Mouse (Mus musculus): ENCODE results near the gene Itih2.

Itih2 gene

DNA sequence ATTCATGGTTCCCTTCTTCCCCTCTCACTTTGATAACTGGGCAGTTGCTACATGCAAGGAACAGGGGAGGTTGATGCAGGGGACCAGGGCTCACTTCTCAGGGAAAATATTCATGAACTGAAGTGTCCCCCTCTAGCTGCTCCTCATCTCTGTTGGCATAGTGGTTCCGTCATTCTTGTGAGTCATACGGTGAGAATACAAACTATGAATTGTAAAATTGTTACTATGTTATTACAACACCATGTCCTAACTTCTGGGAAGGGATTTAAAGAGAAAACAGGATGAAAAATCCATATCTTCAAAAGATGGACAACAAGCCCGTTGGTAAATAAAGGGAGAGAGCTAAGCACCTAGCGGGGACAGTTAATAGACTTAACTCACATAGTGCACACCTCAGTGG, at the start of gene Itih2:
Itih2 (minus strand) TSS at position 101 of the 400 bp plus-strand sequence.
- DNase-seq (ENCODE audit: low read depth, low spot score) = no peak

GRCm38 (mm10) chr2:10169991-10170390, 38.8 kb upstream of the Itih2 start:
- DNase-seq (ENCODE audit: low read depth, low spot score) = no peak

- no peak for DNase-seq (ENCODE audit: low read depth, low spot score)
Measured at GRCm38 (mm10) chr2:10168016-10168415, 36.8 kb upstream of the Itih2 start.

GRCm38 (mm10) chr2:10167283-10167682, 36.1 kb upstream of the Itih2 start:
- DNase-seq (ENCODE audit: low read depth, low spot score) = no peak

GRCm38 (mm10) chr2:10166635-10167034, 35.4 kb upstream of the Itih2 start:
- no peak for DNase-seq (ENCODE audit: low read depth, low spot score)

DNA sequence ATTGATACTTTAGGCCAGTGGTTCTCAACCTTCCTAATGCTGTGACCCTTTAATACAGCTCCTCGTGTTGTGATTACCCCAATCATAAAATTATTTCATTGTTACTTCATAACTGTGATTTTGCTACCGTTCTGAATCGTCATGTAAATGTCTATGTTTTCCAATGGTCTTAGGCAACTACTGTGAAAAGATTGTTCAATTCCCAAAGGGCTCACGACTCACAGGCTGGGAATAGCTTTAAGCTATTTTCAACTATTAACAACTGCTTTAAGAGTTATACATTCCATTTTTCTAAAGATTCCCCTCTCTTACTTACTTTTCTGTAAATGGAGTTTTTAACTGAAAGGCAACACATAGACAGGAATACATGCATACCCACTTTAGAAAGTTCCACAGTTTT, 30.8 kb upstream of the Itih2 start:
- DNase-seq (ENCODE audit: low read depth, low spot score) = no peak

DNA sequence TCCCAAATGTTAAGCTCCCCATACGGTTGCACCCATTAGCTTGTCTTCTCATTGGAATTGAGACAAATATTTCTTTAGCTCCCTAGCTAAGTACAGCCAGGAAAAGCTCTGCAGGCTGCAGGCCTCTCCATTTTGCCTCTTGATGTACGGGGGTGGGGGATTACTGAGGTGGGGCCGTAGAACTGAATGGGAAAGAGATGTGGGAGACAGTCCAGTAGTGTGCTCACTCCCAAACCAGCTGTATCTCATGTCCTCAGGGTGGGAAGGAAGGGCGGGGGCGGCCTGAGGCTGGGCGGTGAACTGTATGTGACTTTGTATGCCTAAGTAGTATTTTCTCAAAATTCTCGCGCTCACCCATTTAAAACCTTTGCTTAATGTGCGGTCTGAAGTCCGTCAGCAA, 26.0 kb upstream of the Itih2 start:
- DNase-seq (ENCODE audit: low read depth, low spot score) = no peak

GRCm38 (mm10) chr2:10153201-10154075, 22.2 kb upstream of the Itih2 start, which contains the start of gene Itih5:
Gene Itih5, plus strand, starts transcription at chr2:10153571.
- peak; percentile 39 for DNase-seq (ENCODE audit: low read depth, low spot score)

DNA sequence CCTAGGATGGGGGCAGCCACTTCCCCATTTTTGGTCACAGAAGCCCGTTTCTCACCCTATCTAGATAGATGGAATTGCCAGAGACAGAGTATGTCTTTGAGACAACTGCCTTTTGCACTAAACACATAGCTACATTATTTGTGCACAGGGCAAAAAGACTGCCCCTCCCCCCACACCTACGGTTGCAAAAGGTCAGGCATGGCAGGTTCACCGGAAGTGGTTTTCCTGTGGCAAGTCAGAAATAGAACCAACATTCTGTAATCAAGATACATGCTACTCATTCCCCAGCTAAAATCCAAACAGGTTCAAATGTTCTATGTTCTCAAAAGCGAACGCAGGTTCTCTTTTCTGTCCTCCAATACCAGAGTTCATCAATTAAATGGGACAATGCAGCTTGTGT, 21.4 kb upstream of the Itih2 start:
- peak; percentile 19 for DNase-seq (ENCODE audit: low read depth, low spot score)

- DNase-seq (ENCODE audit: low read depth, low spot score) = no peak
Measured at GRCm38 (mm10) chr2:10147176-10147575, 16.0 kb upstream of the Itih2 start.

DNA sequence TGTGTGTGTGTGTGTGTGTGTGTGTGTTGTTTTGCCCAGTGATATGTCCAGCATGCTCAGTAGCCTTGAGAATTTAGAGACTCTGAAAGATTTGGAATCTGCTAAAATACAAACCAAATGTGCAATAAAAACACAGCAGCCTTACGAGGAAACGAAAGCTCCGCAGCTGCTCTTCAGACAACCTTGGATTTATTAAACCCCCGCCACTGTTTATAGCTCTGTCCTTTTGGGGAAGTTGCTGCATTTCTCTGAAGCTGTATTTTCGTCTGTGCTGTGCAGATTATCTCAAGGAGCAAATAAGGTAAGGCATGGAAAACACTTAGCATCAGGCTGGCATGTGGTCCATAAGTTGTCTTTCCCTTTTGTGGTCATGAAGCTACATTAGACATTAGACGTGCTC, 14.3 kb upstream of the Itih2 start:
- peak; percentile 7 for DNase-seq (ENCODE audit: low read depth, low spot score)

- DNase-seq (ENCODE audit: low read depth, low spot score) = peak; percentile 84
Measured at GRCm38 (mm10) chr2:10142472-10143454, 11.6 kb upstream of the Itih2 start.

DNA sequence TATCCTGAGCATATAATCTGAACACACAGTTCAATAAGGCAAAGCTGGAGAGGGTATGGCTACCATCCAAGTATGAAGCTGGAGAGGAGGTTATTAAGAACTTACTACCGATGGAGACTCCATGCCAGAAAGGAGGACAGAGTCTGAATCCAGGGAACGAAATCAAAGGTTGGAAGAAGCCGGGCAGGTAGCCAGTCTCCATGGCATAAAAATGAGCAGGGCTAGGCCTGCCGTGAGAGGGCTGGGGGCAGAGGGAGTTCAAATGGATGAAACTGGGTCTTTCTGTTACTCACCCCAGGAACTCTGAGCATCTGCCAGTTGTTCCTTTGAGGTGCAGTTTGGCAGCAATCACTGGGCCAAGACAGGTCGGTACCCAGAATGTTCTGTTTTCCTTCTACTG, 9.3 kb upstream of the Itih2 start:
- DNase-seq (ENCODE audit: low read depth, low spot score) = no peak

- no peak for DNase-seq (ENCODE audit: low read depth, low spot score)
Measured at GRCm38 (mm10) chr2:10137320-10137719, 6.1 kb upstream of the Itih2 start.

GRCm38 (mm10) chr2:10133941-10134340, 2.7 kb upstream of the Itih2 start:
- DNase-seq (ENCODE audit: low read depth, low spot score) = no peak

GRCm38 (mm10) chr2:10132128-10132527, 932 bp upstream of the Itih2 start:
- DNase-seq (ENCODE audit: low read depth, low spot score) = no peak

DNA sequence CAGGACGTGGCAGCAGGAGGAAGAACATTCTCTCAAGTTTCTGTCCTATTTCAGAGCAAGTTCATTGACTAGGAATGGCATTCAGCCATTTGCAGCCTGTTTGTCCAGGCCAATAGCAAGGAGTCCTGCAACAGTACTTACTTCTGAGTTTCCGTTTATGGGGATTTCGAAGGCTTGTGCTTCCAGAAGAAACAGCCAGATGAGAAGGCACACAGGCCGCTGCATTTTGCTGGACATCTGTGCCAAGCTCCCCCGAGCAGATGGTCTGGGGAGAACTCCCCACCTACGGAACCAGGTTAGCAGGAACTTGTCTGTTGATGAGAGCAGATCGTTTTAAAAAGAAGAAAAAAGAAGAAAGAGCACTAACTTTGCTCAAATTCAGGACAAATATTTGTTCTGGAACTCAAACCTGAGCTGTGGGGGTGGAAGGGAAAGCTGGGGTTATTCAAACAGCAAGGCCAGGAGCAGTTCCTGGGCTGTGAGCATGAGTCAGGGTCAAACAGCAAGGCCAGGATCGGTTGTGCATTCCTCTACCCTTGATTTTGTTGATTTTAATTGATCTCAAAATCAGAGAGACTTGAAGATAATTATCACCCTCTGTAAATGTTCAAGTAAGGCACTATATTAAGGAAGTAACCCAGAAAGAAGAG, 730 bp downstream of the Itih2 start:
- no peak for DNase-seq (ENCODE audit: low read depth, low spot score)

- no peak for DNase-seq (ENCODE audit: low read depth, low spot score)
Measured at GRCm38 (mm10) chr2:10128571-10128970, 2.6 kb downstream of the Itih2 start.

- no peak for DNase-seq (ENCODE audit: low read depth, low spot score)
Measured at GRCm38 (mm10) chr2:10127471-10127870, 3.7 kb downstream of the Itih2 start.

DNA sequence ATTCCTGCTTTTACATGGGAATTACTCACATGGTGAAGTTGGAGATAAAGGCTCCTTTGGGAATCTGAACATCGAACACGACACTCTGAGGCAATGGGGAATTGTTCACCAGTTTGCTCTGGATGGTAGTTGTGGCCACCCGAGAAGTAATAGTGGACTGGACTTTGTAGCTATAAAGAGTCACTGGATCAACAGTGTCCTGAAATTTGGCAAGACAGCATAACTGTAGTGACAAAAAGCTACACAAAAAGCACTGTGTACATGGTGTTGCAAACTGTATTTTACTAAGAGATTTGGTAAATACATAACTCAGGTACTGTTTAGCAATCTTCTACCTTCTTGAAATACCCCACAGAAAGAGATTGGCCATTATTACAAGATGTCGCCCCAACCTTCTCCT, 5.1 kb downstream of the Itih2 start:
- no peak for DNase-seq (ENCODE audit: low read depth, low spot score)

- DNase-seq (ENCODE audit: low read depth, low spot score) = no peak
Measured at GRCm38 (mm10) chr2:10121826-10122225, 9.4 kb downstream of the Itih2 start.

DNA sequence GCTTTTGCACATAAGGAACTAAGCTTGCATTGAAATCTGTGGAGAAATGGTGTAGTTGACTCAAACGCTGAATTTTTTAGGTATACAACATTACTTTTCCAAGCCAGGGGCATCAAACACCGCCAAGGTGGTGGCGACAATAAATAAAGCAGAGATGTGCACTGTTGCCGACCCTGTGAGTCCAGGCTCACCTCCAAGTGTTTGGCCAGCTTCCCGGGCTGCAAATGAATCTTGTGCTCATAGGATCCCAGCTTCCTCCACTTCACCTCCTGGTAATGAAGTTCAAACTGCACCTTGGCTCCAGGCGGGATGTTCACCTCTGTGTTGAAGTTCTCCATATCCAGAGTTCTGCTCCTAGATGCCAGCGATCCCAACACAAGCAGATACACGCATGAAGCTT, 11.9 kb downstream of the Itih2 start:
- no peak for DNase-seq (ENCODE audit: low read depth, low spot score)

Measured in A20 (cell line).